Mouse (Mus musculus) small intestine, adult 2 months (tissue): ENCODE measurements around the gene Med17.

Experiments
- CTCF ChIP-seq: fragments of 200-500 bp; IDR thresholded peaks from 2 replicates; pipeline ENCODE4 v1.5.1; 2012; ENCODE audit warnings: low read depth, mild to moderate bottlenecking, control low read depth, inconsistent platforms, low read length, moderate library complexity, mixed read lengths; ENCODE audit not compliant: insufficient replicate concordance, insufficient read length; ENCODE audit errors: extremely low read depth
- POLR2A ChIP-seq: fragments of 200-500 bp; IDR thresholded peaks from 2 replicates; pipeline ENCODE4 v1.6.1; 2012; ENCODE audit warnings: low read depth, mild to moderate bottlenecking, control low read depth, inconsistent platforms, low read length, moderate library complexity

DNA sequence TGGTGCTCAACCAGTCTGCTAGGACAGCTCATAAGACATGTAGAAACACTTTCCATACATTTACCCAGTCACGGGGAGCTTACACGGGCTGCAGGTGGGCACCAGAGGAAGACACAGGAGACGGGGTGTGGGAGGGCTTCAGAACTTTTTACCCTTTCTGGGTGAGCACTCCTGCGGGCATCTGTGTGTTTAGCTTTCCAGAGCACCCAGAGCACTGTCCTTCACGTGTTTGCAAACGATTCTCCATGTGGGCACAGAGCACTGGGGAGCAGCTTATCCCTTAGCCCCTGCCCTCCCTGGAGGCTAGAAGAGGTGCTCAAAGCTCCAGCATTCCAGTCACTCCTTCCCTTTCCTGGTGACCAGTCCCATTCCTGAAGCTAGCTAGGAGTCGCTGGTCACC lies 25.2 kb downstream of the Med17 start:
- TF ChIP-seq CTCF (no peak), POLR2A (no peak)
